Mouse (Mus musculus): ENCODE measurements at regions not wholly inside any gene's neighbourhood (a gene's known extent, or its start where the extent isn't known, plus 50 kb on each side); places are given as distances from the start of the nearest gene placed in this dataset.

DNA sequence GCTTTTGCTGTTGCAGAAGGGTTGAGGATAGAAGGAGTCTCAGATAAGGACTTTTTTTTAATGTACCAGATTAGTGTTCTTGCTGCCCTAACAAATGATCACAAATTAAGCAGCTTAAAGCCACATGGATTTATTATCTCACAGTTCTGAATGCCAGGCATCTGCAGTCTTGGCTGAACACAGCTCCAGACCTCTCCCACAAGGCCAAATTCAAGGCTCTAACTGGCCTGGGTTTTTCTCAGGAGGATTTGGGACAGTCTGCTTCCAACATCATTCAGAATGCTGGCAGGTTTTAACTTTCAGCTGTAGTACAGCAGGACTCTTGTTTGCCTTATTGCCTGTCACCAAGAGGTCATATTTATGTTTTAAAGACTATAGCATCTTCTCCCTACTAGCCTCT lies 329.7 kb upstream of the Chrm2 start:
- Histone ChIP-seq H3K4me3 (no peak overlapping the region), H3K27ac (no peak overlapping the region), H3K36me3 (no peaks in the 10 kb centered on the region), H3K9ac (no peak overlapping the region), H3K9me3 (no peaks in the 10 kb centered on the region), H3K4me1 (no peaks in the 10 kb centered on the region), H3K4me2 (no peak overlapping the region), H3K27me3 (no peaks in the 10 kb centered on the region)
- no peak for ATAC-seq (ENCODE audit: borderline replicate concordance, extremely low read depth, low FRiP score, low TSS enrichment)

DNA sequence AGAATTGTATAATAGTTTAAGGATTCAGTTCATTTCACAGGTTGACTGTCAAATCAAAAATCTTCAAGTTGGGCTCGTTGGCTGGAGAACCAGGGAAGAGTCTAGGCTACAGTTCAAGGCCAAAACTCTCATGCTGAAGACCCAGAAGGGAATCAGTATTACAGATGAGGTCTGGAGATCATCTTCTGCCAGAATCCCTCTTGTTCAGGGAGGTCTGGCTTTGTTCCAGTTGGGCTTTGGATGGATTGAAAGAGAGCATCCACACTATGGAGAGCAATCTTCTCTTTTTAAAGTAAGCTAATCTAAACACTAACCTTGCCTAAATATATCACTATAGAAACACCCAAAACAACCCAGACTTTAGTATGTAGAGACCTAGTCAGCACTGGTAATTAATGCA lies 327.5 kb upstream of the Chrm2 start:
- Histone ChIP-seq H3K36me3 (no peaks in the 10 kb centered on the region), H3K4me3 (no peak overlapping the region), H3K27ac (no peak overlapping the region), H3K4me2 (no peak overlapping the region), H3K9me3 (no peaks in the 10 kb centered on the region), H3K4me1 (no peaks in the 10 kb centered on the region), H3K27me3 (no peaks in the 10 kb centered on the region), H3K9ac (no peak overlapping the region)
- 83% methylated on average over 1 of the region's 1 CpGs for WGBS
- ATAC-seq (ENCODE audit: borderline replicate concordance, extremely low read depth, low FRiP score, low TSS enrichment), result no peak

GRCm38 (mm10) chr6:36064919-36065318 lies 323.0 kb upstream of the Chrm2 start:
- Histone ChIP-seq H3K36me3 (no peaks in the 10 kb centered on the region), H3K4me2 (no peak overlapping the region), H3K27ac (no peak overlapping the region), H3K9ac (no peak overlapping the region), H3K4me3 (no peak overlapping the region), H3K9me3 (no peaks in the 10 kb centered on the region), H3K4me1 (no peaks in the 10 kb centered on the region), H3K27me3 (no peaks in the 10 kb centered on the region)
- ATAC-seq (ENCODE audit: borderline replicate concordance, extremely low read depth, low FRiP score, low TSS enrichment), result no peak
- 85% methylated on average over 1 of the region's 1 CpGs for WGBS

DNA sequence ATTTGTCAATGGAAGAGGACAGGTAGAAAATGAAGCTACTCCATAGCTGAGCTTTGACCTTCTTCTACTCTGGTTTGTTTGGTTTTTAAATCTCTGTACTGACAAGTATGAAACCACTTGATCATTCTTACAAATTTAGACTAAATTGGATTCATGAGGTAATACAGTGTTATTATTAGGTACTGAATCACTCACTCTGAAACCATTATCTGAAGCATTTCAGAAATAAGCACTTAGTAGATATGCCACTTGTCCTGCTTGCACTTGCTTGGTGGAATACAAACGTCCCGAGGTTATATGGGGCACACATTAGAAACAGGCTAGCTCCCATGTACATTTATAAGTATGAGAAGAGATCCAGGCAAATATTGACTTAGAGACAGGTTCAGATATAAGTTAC lies 319.2 kb upstream of the Chrm2 start:
- 50% methylated on average over 2 of the region's 2 CpGs for WGBS
- Histone ChIP-seq H3K27ac (no peak overlapping the region), H3K4me2 (no peak overlapping the region)

GRCm38 (mm10) chr6:36079559-36079958 lies 308.3 kb upstream of the Chrm2 start:
- 61% methylated on average over 5 of the region's 5 CpGs for WGBS
- no peak overlapping the region for H3K4me2 ChIP-seq

More for the DNA sequence above, 319.2 kb upstream of the Chrm2 start:
- no peak overlapping the region for H3K9ac ChIP-seq
- no peaks in the 10 kb centered on the region for H3K9me3 ChIP-seq
- H3K27me3 ChIP-seq, result no peaks in the 10 kb centered on the region
- ATAC-seq (ENCODE audit: borderline replicate concordance, extremely low read depth, low FRiP score, low TSS enrichment), result no peak
- no peak overlapping the region for H3K4me3 ChIP-seq
- no peaks in the 10 kb centered on the region for H3K36me3 ChIP-seq
- H3K4me1 ChIP-seq, result no peaks in the 10 kb centered on the region

DNA sequence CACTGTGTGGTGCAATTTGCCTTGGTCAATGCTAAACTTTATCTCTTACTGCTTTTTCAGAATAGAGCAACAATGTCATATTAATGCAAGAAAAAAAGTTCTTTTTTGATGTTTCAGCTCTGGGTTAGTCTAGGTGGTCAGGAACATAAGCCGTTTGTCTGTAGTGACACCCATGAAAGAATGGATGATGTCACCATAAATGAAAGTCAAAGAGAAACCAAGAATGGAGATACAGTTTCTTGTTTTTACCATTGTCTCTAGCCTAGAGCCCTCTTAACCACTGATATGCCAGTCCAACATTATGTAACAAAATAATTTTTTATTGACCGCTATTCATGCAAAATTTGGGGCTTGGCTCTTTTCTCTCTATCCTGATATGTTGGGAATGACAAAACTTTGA lies 294.3 kb upstream of the Chrm2 start:
- Histone ChIP-seq H3K9me3 (no peaks in the 10 kb centered on the region), H3K27me3 (no peaks in the 10 kb centered on the region), H3K27ac (no peak overlapping the region), H3K4me2 (no peak overlapping the region), H3K4me1 (no peaks in the 10 kb centered on the region), H3K9ac (no peak overlapping the region), H3K36me3 (no peaks in the 10 kb centered on the region), H3K4me3 (no peak overlapping the region)
- ATAC-seq (ENCODE audit: borderline replicate concordance, extremely low read depth, low FRiP score, low TSS enrichment), result no peak
- 93% methylated on average over 2 of the region's 2 CpGs for WGBS

More at GRCm38 (mm10) chr6:36079559-36079958, 308.3 kb upstream of the Chrm2 start:
- Histone ChIP-seq H3K27ac (no peak overlapping the region), H3K9me3 (no peaks in the 10 kb centered on the region), H3K36me3 (no peaks in the 10 kb centered on the region), H3K27me3 (no peaks in the 10 kb centered on the region), H3K9ac (no peak overlapping the region), H3K4me1 (no peaks in the 10 kb centered on the region), H3K4me3 (no peak overlapping the region)
- ATAC-seq (ENCODE audit: borderline replicate concordance, extremely low read depth, low FRiP score, low TSS enrichment), result no peak

- 90% methylated on average over 1 of the region's 1 CpGs for WGBS
- Histone ChIP-seq H3K9ac (no peak overlapping the region), H3K9me3 (no peaks in the 10 kb centered on the region), H3K27me3 (no peaks in the 10 kb centered on the region), H3K36me3 (no peaks in the 10 kb centered on the region), H3K4me1 (no peaks in the 10 kb centered on the region), H3K4me2 (no peak overlapping the region), H3K27ac (no peak overlapping the region), H3K4me3 (no peak overlapping the region)
- no peak for ATAC-seq (ENCODE audit: borderline replicate concordance, extremely low read depth, low FRiP score, low TSS enrichment)
Observed at GRCm38 (mm10) chr6:36094075-36094474, 293.8 kb upstream of the Chrm2 start.

- no peaks in the 10 kb centered on the region for H3K36me3 ChIP-seq
- H3K4me3 ChIP-seq, result no peak overlapping the region
- H3K9me3 ChIP-seq, result no peaks in the 10 kb centered on the region
- no peak overlapping the region for H3K4me2 ChIP-seq
- H3K9ac ChIP-seq, result no peak overlapping the region
- no peaks in the 10 kb centered on the region for H3K27me3 ChIP-seq
- no peaks in the 10 kb centered on the region for H3K4me1 ChIP-seq
- no peak overlapping the region for H3K27ac ChIP-seq
- no peak for ATAC-seq (ENCODE audit: borderline replicate concordance, extremely low read depth, low FRiP score, low TSS enrichment)
- 42% methylated on average over 2 of the region's 2 CpGs for WGBS
Observed at GRCm38 (mm10) chr6:36097391-36097790, 290.5 kb upstream of the Chrm2 start.

DNA sequence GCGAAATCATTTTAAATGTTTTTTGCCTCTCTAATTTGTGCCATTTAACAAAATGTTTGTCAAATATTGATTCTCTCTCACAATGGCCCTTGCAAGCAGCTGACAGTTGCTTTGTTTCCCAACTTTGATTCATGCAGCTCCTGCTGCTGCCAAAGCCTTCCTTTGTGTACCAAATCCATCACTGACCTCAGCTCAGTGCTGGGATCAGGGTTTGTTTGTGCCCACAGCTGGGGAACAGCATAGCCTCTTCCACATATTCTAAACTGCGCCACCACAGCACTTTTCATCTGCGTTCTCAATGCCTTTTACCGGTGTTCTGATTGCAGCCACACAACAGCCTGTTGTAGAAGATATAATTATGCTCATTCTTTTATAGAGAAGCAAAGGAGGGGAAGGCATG lies 289.7 kb upstream of the Chrm2 start:
- Histone ChIP-seq H3K4me2 (no peak overlapping the region), H3K36me3 (no peaks in the 10 kb centered on the region), H3K4me1 (no peaks in the 10 kb centered on the region), H3K27ac (no peak overlapping the region), H3K9ac (no peak overlapping the region), H3K27me3 (no peaks in the 10 kb centered on the region), H3K9me3 (no peaks in the 10 kb centered on the region), H3K4me3 (no peak overlapping the region)
- 71% methylated on average over 4 of the region's 4 CpGs for WGBS
- ATAC-seq (ENCODE audit: borderline replicate concordance, extremely low read depth, low FRiP score, low TSS enrichment), result no peak

DNA sequence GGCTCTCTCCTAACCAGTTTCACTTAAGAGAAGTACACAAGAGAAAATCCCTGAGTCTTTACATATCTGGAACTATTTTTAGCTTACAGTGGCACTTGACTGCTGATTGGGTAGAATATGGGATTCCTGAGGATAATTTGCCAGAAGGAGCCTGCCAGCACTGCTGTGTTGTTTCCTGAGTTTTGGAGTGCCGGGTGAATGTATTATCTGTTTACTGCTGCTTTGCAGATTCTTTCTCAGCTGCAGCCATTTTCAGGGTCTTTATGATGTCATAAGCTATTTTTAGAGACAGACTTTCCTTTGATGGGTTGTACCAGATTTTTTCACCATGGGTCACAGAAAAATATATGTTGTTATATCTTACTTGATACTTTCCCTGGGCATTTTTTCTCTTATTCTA lies 279.1 kb upstream of the Chrm2 start:
- ATAC-seq (ENCODE audit: borderline replicate concordance, extremely low read depth, low FRiP score, low TSS enrichment), result no peak; the same call in 1 of the 2 replicates
- Histone ChIP-seq H3K9me3 (no peaks in the 10 kb centered on the region), H3K36me3 (no peaks in the 10 kb centered on the region), H3K27ac (no peak overlapping the region), H3K27me3 (no peaks in the 10 kb centered on the region), H3K4me1 (peaks cover 4% of the 10 kb centered on the region; the same call in 1 of the 2 replicates), H3K4me2 (no peak overlapping the region), H3K4me3 (no peak overlapping the region), H3K9ac (no peak overlapping the region)
- 19% methylated on average over 1 of the region's 1 CpGs for WGBS

DNA sequence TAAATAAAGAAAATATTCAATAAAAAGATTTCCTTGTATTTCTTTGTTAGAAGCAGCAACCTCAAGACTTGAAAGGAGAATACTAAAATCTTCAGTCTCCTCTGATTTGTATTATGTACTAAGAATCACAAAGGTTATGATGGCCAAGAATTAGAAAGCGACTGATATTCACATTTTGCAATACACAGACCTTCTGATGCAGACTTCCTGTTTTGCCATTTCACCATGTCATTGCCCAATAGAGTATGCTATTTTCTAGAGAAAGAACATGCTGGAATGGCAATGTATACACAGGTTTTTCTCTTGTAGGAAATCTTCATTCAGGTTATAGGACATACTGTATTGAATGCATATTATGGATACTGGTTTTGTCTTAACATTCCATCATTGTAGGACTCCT lies 250.7 kb upstream of the Chrm2 start:
- Histone ChIP-seq H3K36me3 (no peaks in the 10 kb centered on the region), H3K9ac (no peak overlapping the region), H3K4me2 (no peak overlapping the region), H3K9me3 (no peaks in the 10 kb centered on the region), H3K27ac (no peak overlapping the region), H3K27me3 (no peaks in the 10 kb centered on the region), H3K4me1 (no peaks in the 10 kb centered on the region), H3K4me3 (no peak overlapping the region)
- ATAC-seq (ENCODE audit: borderline replicate concordance, extremely low read depth, low FRiP score, low TSS enrichment), result no peak
- WGBS, result 88% methylated on average over 1 of the region's 1 CpGs

- Histone ChIP-seq H3K9me3 (no peaks in the 10 kb centered on the region), H3K9ac (no peak overlapping the region), H3K27ac (no peak overlapping the region), H3K27me3 (no peaks in the 10 kb centered on the region), H3K4me2 (no peak overlapping the region), H3K4me3 (no peak overlapping the region), H3K36me3 (no peaks in the 10 kb centered on the region), H3K4me1 (no peaks in the 10 kb centered on the region)
- ATAC-seq (ENCODE audit: borderline replicate concordance, extremely low read depth, low FRiP score, low TSS enrichment), result no peak
- 82% methylated on average over 1 of the region's 1 CpGs for WGBS
Observed at GRCm38 (mm10) chr6:36147267-36147666, 240.6 kb upstream of the Chrm2 start.

DNA sequence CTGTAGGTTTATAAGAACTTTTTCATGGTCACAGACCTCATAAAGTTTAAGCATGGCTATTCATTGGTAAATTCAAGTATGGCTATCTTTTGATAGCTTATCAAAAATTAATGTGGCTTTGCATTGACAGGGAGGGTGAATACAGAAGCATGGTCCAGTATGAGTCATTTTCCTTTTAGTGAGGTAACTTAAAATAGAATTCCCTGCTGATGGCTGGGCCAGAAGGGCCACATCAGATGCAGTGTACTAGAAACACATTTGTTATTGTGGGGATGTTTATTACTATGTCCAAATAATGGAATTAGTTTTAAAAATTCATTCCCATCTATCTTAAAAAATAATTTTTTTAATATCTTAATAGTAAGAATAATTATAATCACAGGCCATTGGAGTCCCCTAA lies 213.4 kb upstream of the Chrm2 start:
- Histone ChIP-seq H3K4me3 (no peak overlapping the region), H3K27me3 (no peaks in the 10 kb centered on the region), H3K36me3 (no peaks in the 10 kb centered on the region), H3K27ac (no peak overlapping the region), H3K9me3 (no peaks in the 10 kb centered on the region), H3K9ac (no peak overlapping the region), H3K4me1 (no peaks in the 10 kb centered on the region), H3K4me2 (no peak overlapping the region)
- no peak for ATAC-seq (ENCODE audit: borderline replicate concordance, extremely low read depth, low FRiP score, low TSS enrichment)

All from lung, embryonic 15.5 days (tissue).